Mouse (Mus musculus): ENCODE measurements around the gene Prkg1. TPM values are rescaled to one million over a fixed set of nuclear protein-coding genes. Genes with fewer than 3 reads are reported as not detected.

Gene Prkg1
- polyA plus RNA-seq (2014; fragmentation: Nextera tagmentation; extraction: Ambion mirVana) = 6.0 and 7.9 TPM in 2 replicates

DNA sequence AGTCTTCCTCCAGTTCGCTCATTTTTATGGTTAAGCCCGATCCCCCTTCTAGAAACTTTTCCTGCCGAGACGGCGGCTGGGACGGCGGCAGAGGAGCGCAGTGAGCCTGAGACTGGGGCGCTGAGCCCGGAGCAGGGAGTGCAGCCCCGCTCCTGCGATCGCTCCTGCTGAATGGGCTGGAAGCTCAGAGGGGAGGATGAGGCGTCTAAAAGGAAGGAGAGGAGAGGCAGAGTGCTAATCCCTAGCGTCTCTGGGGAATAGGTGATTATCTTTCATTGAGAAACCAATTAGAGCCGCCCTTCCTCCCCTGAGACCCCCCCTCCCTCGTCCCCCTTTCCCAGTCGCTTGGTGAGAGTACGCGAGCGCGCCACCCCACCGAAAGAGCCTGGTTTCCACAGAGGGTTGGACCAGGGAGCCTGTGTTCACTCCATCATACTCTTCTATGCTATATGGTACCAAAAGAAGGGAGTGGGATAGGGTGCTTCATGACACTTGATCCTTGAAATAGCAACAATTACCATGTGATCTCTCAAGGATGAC is at the start of gene Prkg1:
TSS of gene Prkg1 (minus strand) at position 233 of the 540 bp plus-strand sequence.
- no peaks in the 10 kb centered on the region for H3K27me3 ChIP-seq (ENCODE audit: insufficient read depth, low read length)
- peak; percentile 69 for DNase-seq
- peak within 1 kb of the TSS; percentile 65 for H3K4me2 ChIP-seq
- H3K36me3 ChIP-seq (ENCODE audit: insufficient read depth) = no peaks in the 10 kb centered on the region
- H3K27ac ChIP-seq (ENCODE audit: low read depth) = peak within 1 kb of the TSS; percentile 93
- peak within 1 kb of the TSS; percentile 48 for H3K4me3 ChIP-seq (ENCODE audit: low read depth, low read length)
- WGBS = 1% methylated on average over 22 of the region's 23 CpGs
- H3K4me1 ChIP-seq (ENCODE audit: insufficient read depth) = no peaks in the 10 kb centered on the region; the same call in 1 of the 2 replicates
- no peak for TF ChIP-seq CTCF (IDR thresholded peaks at IDR 0.05; ENCODE audit: low read depth)
- H3K9me3 ChIP-seq (ENCODE audit: low read depth, low read length) = no peaks in the 10 kb centered on the region
- peak within 1 kb of the TSS; percentile 63 for H3K9ac ChIP-seq
- ATAC-seq (ENCODE audit: insufficient read depth) = peak; percentile 58; the same call in 1 of the 2 replicates

DNA sequence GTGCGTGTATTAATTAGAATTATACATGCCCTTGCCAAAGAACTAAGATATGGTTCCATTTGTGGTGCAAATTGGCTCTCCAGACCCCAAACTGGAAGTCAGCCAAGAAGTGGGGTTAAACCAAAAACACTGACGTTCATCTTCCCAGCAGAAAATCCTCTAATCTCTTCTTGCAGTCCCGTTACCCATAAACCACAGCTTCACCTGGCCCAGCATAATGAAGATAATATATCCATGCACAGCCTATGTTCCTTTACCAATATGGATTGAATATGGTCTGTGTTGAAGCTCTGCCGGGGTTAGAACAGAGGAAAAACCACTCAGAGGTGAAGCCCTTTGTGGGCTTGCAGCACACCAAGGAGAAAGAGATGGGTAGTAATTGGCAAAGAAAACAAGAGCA is 48.3 kb upstream of the Prkg1 start:
- no peaks in the 10 kb centered on the region for H3K36me3 ChIP-seq (ENCODE audit: insufficient read depth)
- WGBS = 70% methylated on average over 4 of the region's 4 CpGs
- TF ChIP-seq CTCF (IDR thresholded peaks at IDR 0.05; ENCODE audit: low read depth) = no peak
- ATAC-seq (ENCODE audit: insufficient read depth) (no peak), DNase-seq (no peak)
- H3K4me1 ChIP-seq (ENCODE audit: insufficient read depth) = no peaks in the 10 kb centered on the region
- H3K9me3 ChIP-seq (ENCODE audit: low read depth, low read length) = no peaks in the 10 kb centered on the region
- no peaks in the 10 kb centered on the region for H3K27me3 ChIP-seq (ENCODE audit: insufficient read depth, low read length)
- H3K4me2 ChIP-seq = no peak overlapping the region
- no peak overlapping the region for H3K27ac ChIP-seq (ENCODE audit: low read depth)
- no peak overlapping the region for H3K4me3 ChIP-seq (ENCODE audit: low read depth, low read length)
- H3K9ac ChIP-seq = no peak overlapping the region

DNA sequence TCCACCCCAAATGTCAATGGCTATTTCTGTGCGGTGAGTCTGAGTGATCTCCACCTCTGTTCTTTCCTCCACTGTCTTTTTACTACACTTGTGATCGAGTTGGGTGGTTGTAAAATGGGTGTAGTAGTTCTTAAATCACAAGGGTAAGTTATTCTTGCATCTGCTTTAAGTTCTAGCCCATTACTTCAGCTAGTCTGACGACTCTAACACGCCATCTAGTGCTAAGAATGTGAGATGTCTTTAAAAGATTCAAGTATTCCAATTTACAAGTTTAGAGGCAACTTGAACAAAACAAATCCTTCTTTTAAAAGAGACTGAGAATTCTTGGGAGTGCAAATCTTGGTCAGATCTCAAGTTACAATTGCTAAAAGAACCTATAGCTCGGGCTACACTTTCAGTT is 46.5 kb upstream of the Prkg1 start:
- WGBS = 37% methylated on average over 5 of the region's 5 CpGs
- H3K4me1 ChIP-seq (ENCODE audit: insufficient read depth) = no peaks in the 10 kb centered on the region
- H3K9ac ChIP-seq = no peak overlapping the region
- peak; percentile 57 for TF ChIP-seq CTCF (IDR thresholded peaks at IDR 0.05; ENCODE audit: low read depth)
- no peaks in the 10 kb centered on the region for H3K36me3 ChIP-seq (ENCODE audit: insufficient read depth)
- no peak overlapping the region for H3K27ac ChIP-seq (ENCODE audit: low read depth)
- H3K4me2 ChIP-seq = no peak overlapping the region
- ATAC-seq (ENCODE audit: insufficient read depth) (no peak), DNase-seq (peak; percentile 79)
- no peaks in the 10 kb centered on the region for H3K27me3 ChIP-seq (ENCODE audit: insufficient read depth, low read length)
- no peak overlapping the region for H3K4me3 ChIP-seq (ENCODE audit: low read depth, low read length)
- H3K9me3 ChIP-seq (ENCODE audit: low read depth, low read length) = no peaks in the 10 kb centered on the region

DNA sequence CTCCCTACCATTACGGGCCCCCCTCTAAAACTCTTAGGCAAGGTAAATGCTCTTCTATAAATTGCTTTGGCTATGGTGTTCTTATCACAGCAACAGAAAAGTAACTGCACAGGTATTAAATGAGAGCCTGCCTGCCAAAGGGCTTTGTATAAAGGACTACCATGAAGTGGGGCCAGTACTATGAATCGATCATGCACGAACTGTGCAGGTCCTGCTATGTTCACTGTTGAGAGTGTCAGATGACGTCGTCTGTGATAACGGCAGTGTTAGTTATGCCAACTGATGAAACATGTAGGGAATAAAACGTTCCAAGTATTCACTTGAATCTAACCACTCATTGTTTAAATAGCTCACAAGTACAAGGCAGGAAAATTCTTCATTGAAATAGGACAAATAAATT is 40.6 kb upstream of the Prkg1 start:
- no peaks in the 10 kb centered on the region for H3K36me3 ChIP-seq (ENCODE audit: insufficient read depth)
- no peaks in the 10 kb centered on the region for H3K4me1 ChIP-seq (ENCODE audit: insufficient read depth)
- no peak overlapping the region for H3K9ac ChIP-seq
- no peak overlapping the region for H3K4me2 ChIP-seq
- no peak for TF ChIP-seq CTCF (IDR thresholded peaks at IDR 0.05; ENCODE audit: low read depth)
- H3K4me3 ChIP-seq (ENCODE audit: low read depth, low read length) = no peak overlapping the region
- H3K27me3 ChIP-seq (ENCODE audit: insufficient read depth, low read length) = no peaks in the 10 kb centered on the region
- no peak for DNase-seq
- H3K9me3 ChIP-seq (ENCODE audit: low read depth, low read length) = no peaks in the 10 kb centered on the region
- H3K27ac ChIP-seq (ENCODE audit: low read depth) = no peak overlapping the region
- WGBS = 41% methylated on average over 7 of the region's 7 CpGs
- no peak for ATAC-seq (ENCODE audit: insufficient read depth)

- 53% methylated on average over 9 of the region's 9 CpGs for WGBS
- peak; percentile 8; the same call in 1 of the 2 replicates for ATAC-seq (ENCODE audit: insufficient read depth)
- Histone ChIP-seq H3K4me3 (ENCODE audit: low read depth, low read length) (no peak overlapping the region), H3K4me2 (no peak overlapping the region), H3K27me3 (ENCODE audit: insufficient read depth, low read length) (no peaks in the 10 kb centered on the region), H3K9ac (no peak overlapping the region), H3K27ac (ENCODE audit: low read depth) (no peak overlapping the region), H3K4me1 (ENCODE audit: insufficient read depth) (no peaks in the 10 kb centered on the region), H3K9me3 (ENCODE audit: low read depth, low read length) (no peaks in the 10 kb centered on the region), H3K36me3 (ENCODE audit: insufficient read depth) (no peaks in the 10 kb centered on the region)
- no peak for TF ChIP-seq CTCF (IDR thresholded peaks at IDR 0.05; ENCODE audit: low read depth)
- DNase-seq = peak; percentile 36
These were observed 30.7 kb upstream of the Prkg1 start for GRCm38 (mm10) chr19:31795485-31796046.

DNA sequence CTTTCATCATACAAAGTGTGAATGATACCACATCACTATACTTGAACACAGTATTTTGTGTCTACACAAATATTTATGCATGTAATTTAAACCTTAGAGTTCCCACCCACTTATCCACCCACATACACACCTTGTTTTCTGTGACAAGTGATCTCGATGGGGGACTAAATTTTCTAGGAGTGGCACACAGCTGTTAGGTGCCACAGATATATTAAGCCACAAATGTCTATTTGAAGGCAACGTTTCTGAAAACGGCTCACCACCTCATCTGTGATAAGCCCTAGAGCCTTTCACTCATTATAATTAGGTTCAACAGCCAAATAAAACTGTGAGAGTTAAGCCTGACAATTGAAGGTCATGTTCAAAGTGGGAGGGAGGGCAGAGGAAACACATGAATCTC is 26.9 kb upstream of the Prkg1 start:
- WGBS = 35% methylated on average over 3 of the region's 3 CpGs
- ATAC-seq (ENCODE audit: insufficient read depth) = no peak
- TF ChIP-seq CTCF (IDR thresholded peaks at IDR 0.05; ENCODE audit: low read depth) = no peak
- Histone ChIP-seq H3K4me3 (ENCODE audit: low read depth, low read length) (no peak overlapping the region), H3K4me2 (no peak overlapping the region), H3K27me3 (ENCODE audit: insufficient read depth, low read length) (no peaks in the 10 kb centered on the region), H3K9me3 (ENCODE audit: low read depth, low read length) (no peaks in the 10 kb centered on the region), H3K36me3 (ENCODE audit: insufficient read depth) (no peaks in the 10 kb centered on the region), H3K27ac (ENCODE audit: low read depth) (no peak overlapping the region), H3K4me1 (ENCODE audit: insufficient read depth) (no peaks in the 10 kb centered on the region), H3K9ac (no peak overlapping the region)
- no peak for DNase-seq

- WGBS = 87% methylated on average over 3 of the region's 3 CpGs
These were observed 16.7 kb upstream of the Prkg1 start for GRCm38 (mm10) chr19:31781521-31782018.

More at GRCm38 (mm10) chr19:31781521-31782018, 16.7 kb upstream of the Prkg1 start:
- no peaks in the 10 kb centered on the region for H3K9me3 ChIP-seq (ENCODE audit: low read depth, low read length)
- H3K27ac ChIP-seq (ENCODE audit: low read depth) = no peak overlapping the region
- H3K36me3 ChIP-seq (ENCODE audit: insufficient read depth) = no peaks in the 10 kb centered on the region
- no peak overlapping the region for H3K4me3 ChIP-seq (ENCODE audit: low read depth, low read length)
- no peaks in the 10 kb centered on the region; the same call in 1 of the 2 replicates for H3K4me1 ChIP-seq (ENCODE audit: insufficient read depth)
- no peak for TF ChIP-seq CTCF (IDR thresholded peaks at IDR 0.05; ENCODE audit: low read depth)
- H3K4me2 ChIP-seq = no peak overlapping the region
- DNase-seq (no peak), ATAC-seq (ENCODE audit: insufficient read depth) (no peak)
- no peak overlapping the region for H3K9ac ChIP-seq
- no peaks in the 10 kb centered on the region for H3K27me3 ChIP-seq (ENCODE audit: insufficient read depth, low read length)
